Mouse (Mus musculus) small intestine, adult 2 months (tissue): ENCODE results near the gene Gm7030.
"Not testable (repeated sequence)": the region's sequence is repeated elsewhere in the genome, so short reads cannot be mapped to it uniquely, and the experiment has no call there.

Source experiments
- CTCF ChIP-seq: fragments of 200-500 bp; IDR thresholded peaks from 2 replicates; pipeline ENCODE4 v1.5.1; 2012; ENCODE audit warnings: low read depth, mild to moderate bottlenecking, control low read depth, inconsistent platforms, low read length, moderate library complexity, mixed read lengths; ENCODE audit not compliant: insufficient replicate concordance, insufficient read length; ENCODE audit errors: extremely low read depth
- POLR2A ChIP-seq: fragments of 200-500 bp; IDR thresholded peaks from 2 replicates; pipeline ENCODE4 v1.6.1; 2012; ENCODE audit warnings: low read depth, mild to moderate bottlenecking, control low read depth, inconsistent platforms, low read length, moderate library complexity

- not testable (repeated sequence) for TF ChIP-seq CTCF, POLR2A
These were observed 36.7 kb downstream of the Gm7030 start for GRCm38 (mm10) chr17:36092520-36092919.
